ENCODE assay signal across 9 mouse cellular contexts in the genomic region with DNA sequence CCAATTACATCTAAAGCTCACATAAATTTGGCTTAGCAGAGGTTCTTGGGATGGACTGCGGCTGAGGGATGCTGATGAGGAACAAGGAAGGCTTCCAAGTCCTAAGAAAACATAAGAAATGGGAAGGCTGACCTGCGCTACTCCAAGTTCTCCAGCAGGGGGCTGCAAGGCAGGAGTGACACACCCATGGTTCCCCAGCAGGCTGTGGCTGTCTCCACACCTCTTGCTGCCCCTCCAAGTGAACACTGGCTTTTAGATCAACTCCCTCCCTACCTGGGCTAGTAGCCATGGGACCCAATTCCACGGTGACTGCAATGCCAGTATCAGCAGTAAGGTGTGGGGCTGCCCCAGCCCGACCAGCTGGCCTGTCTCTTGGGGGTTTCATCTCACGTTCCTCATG. TPM values are rescaled to one million over a fixed set of nuclear protein-coding genes. Genes with fewer than 3 reads are reported as not detected.
DNase-seq lines count a peak whose midpoint lies in the region; ATAC-seq and TF ChIP-seq lines count a peak whose summit lies in the region.
"Had no signal": no experiment of that assay in that cellular context is flagged by ENCODE, and none has a peak within 500 bp of the region (broad histone marks: within the 10 kb centered on the region; RNA-seq: fewer than 3 reads in every experiment).

No protein-coding gene starts in this region.

- H3K9ac ChIP-seq in kidney, embryonic 16.5 days (replicated peaks; ENCODE audit: low read length), result no peak overlapping the region
- H3K9ac ChIP-seq in lung, embryonic 16.5 days (ENCODE audit: low read length), result no peak overlapping the region

- H3K9me3 ChIP-seq in kidney, embryonic 16.5 days (ENCODE audit: low read length), result no peaks in the 10 kb centered on the region
- no peaks in the 10 kb centered on the region for H3K9me3 ChIP-seq in lung, embryonic 16.5 days (ENCODE audit: control insufficient read depth, low read length)

- 42% methylated on average over 5 of the region's 5 CpGs for WGBS in kidney, embryonic 16.5 days
- WGBS in lung, embryonic 16.5 days, result 35% methylated on average over 5 of the region's 5 CpGs
- 68% methylated on average over 5 of the region's 5 CpGs for WGBS in olfactory bulb, adult 2 months

- no peak overlapping the region for H3K27ac ChIP-seq in kidney, embryonic 16.5 days (ENCODE audit: low read length)
- no peak overlapping the region for H3K27ac ChIP-seq in lung, embryonic 16.5 days (ENCODE audit: low read length)
- no peak overlapping the region for H3K27ac ChIP-seq in olfactory bulb, adult 2 months (ENCODE audit: insufficient read depth, low read depth, low read length)

- no peak for TF ChIP-seq POLR2A in olfactory bulb, adult 2 months (IDR thresholded peaks at IDR 0.05; ENCODE audit: insufficient read depth, low read depth, low read length)

- ATAC-seq in kidney, embryonic 16.5 days (ENCODE audit: low FRiP score, low TSS enrichment), result 0 out of 2 replicates have a peak, but pooled peaks have one; percentile 52
- ATAC-seq in lung, embryonic 16.5 days (ENCODE audit: low read depth), result peak; percentile 74

- TF ChIP-seq CTCF in olfactory bulb, adult 2 months (IDR thresholded peaks at IDR 0.05; ENCODE audit: insufficient read depth, low read depth, low read length), result peak; percentile 71

- no peaks in the 10 kb centered on the region for H3K27me3 ChIP-seq in kidney, embryonic 16.5 days (ENCODE audit: insufficient read depth, low read length)
- no peaks in the 10 kb centered on the region for H3K27me3 ChIP-seq in lung, embryonic 16.5 days (ENCODE audit: control insufficient read depth, insufficient read depth, low read depth, low read length)

- H3K36me3 ChIP-seq in kidney, embryonic 16.5 days (ENCODE audit: insufficient read depth, low read length), result peaks cover 27% of the 10 kb centered on the region
- peaks cover 16% of the 10 kb centered on the region for H3K36me3 ChIP-seq in lung, embryonic 16.5 days (ENCODE audit: control insufficient read depth, insufficient read depth, low read length)

- H3K4me1 ChIP-seq in kidney, embryonic 16.5 days (ENCODE audit: insufficient read depth, low read length), result 0 out of 2 replicates have a peak, but pooled peaks cover 5% of the 10 kb centered on the region
- H3K4me1 ChIP-seq in lung, embryonic 16.5 days (replicated peaks; ENCODE audit: control insufficient read depth, insufficient read depth, low read length), result no peaks in the 10 kb centered on the region
- no peaks in the 10 kb centered on the region for H3K4me1 ChIP-seq in olfactory bulb, adult 2 months (ENCODE audit: control insufficient read depth, insufficient read depth, low read length)

- no peak overlapping the region for H3K4me3 ChIP-seq in kidney, embryonic 16.5 days (ENCODE audit: low read length)
- no peak overlapping the region for H3K4me3 ChIP-seq in lung, embryonic 16.5 days (ENCODE audit: low read length)
- H3K4me3 ChIP-seq in olfactory bulb, adult 2 months (ENCODE audit: insufficient read depth, low read depth, low read length), result no peak overlapping the region
- H3K4me3 ChIP-seq: myocyte had no signal

- H3K4me2 ChIP-seq in kidney, embryonic 16.5 days (replicated peaks; ENCODE audit: low read depth, low read length), result no peak overlapping the region
- H3K4me2 ChIP-seq in lung, embryonic 16.5 days (ENCODE audit: low read depth, low read length), result no peak overlapping the region

- peak; percentile 53 for DNase-seq in CD8-positive naive resting alpha-beta T cell, adult 2 months (ENCODE audit: low read depth in 2 of 2, low spot score in 2 of 2)
- peak; percentile 56 to 85 for DNase-seq in adrenal gland, adult (ENCODE audit: inconsistent age in 2 of 2, low spot score in 1 of 2)
- DNase-seq in embryo, embryonic 10.5 days (ENCODE audit: low spot score), result peak; percentile 87
- DNase-seq in heart, adult 9 months (ENCODE audit: low spot score in 2 of 2), result peak; percentile 40 to 54
- peak; percentile 52 to 55 for DNase-seq in thymus, postnatal 36 days

RNA-seq across cellular contexts. Expression of a gene that starts 43.4 kb away (rescaled TPM):
- polyA plus RNA-seq in kidney, embryonic 16.5 days (2015; fragmentation: Nextera tagmentation; extraction: Ambion mirVana), result 59.8 and 60.3 TPM in 2 replicates
- 52.3 and 54.9 TPM in 2 replicates for polyA plus RNA-seq in lung, embryonic 16.5 days (2015; fragmentation: Nextera tagmentation; extraction: Ambion mirVana)
- not detected in 2 replicates for polyA plus RNA-seq in olfactory bulb, adult 2 months (2012; ENCODE audit: insufficient read depth, insufficient read length, low replicate concordance, missing spikeins)

Comparison
In these comparisons a context has a peak if more than half of its experiments do, and no peak if none do; other contexts are left out.
1. RNA of a gene that starts 43.4 kb away (polyA plus RNA-seq): 59.8 to 60.3 TPM in kidney, embryonic 16.5 days and 52.3 to 54.9 TPM in lung, embryonic 16.5 days; not detected in olfactory bulb, adult 2 months; every median in the first group is over 10 times any median in the second.
2. Peak in every context shown above with its lines, with median percentiles within 50 percentile points of each other: DNase-seq.